Mouse (Mus musculus) layer of hippocampus, postnatal 36 days (tissue): ENCODE data around the gene Rimklb. TPM values are rescaled to one million over a fixed set of nuclear protein-coding genes. Genes with fewer than 3 reads are reported as not detected.

ENCODE experiments used
- DNase-seq, 2 experiments: peaks; one replicate each; pipeline ENCODE4 v3.0.0; 2022
- total RNA-seq, 2 experiments: library from RNA; stranded (reverse); gene quantifications; 2 replicates each; pipeline ENCODE4 v1.2.3; 2021

Gene Rimklb
- total RNA-seq, 2 experiments from 2014 or later: 75.8 to 86.1 TPM

DNA sequence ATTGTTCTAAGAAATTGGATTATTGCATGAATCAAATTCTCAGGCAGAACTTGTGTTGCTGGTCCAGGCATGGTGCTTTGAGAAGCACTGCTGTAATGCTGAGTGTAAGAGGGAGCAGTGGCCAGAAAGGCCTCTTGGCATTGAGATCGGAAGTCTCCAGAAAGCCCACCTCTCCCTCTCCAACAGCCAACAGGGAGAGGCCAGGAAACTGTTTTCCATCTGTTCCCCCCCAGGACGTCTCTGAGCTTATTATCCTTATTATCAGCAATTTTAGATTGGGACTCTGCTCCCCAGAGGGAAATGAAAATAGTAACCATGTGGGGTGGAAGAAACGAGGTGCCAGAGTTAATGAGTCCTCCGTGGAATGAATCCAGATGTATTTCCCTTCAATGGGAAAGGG is 82.2 kb downstream of the Rimklb start:
- no peak for DNase-seq

GRCm38 (mm10) chr6:122411281-122411680 is 87.3 kb downstream of the Rimklb start:
- DNase-seq: no peak

GRCm38 (mm10) chr6:122402240-122402639 is 96.3 kb downstream of the Rimklb start:
- peak in 1 of 2 experiments; percentile 14 for DNase-seq

GRCm38 (mm10) chr6:122400263-122400662 is 98.3 kb downstream of the Rimklb start:
- DNase-seq: no peak

Other genes starting within 250 kb of the Rimklb start
- under 1 TPM; 0.35 to 0.40 TPM for gene Klrg1, start 215.9 kb downstream of the Rimklb start, total RNA-seq
- gene M6pr, start 190.0 kb downstream of the Rimklb start, total RNA-seq: 10 to 100 TPM; 72.5 to 75.3 TPM
- 10 to 100 TPM; 63.2 to 63.8 TPM for gene Phc1, start 158.2 kb downstream of the Rimklb start, total RNA-seq
- not detected for gene Mfap5, start 7.1 kb upstream of the Rimklb start, total RNA-seq
- not detected for gene Aicda, start 55.0 kb upstream of the Rimklb start, total RNA-seq
- 1 to 10 TPM; 1.5 to 2.0 TPM for gene Apobec1, start 103.7 kb upstream of the Rimklb start, total RNA-seq
- gene Gdf3, start 111.3 kb upstream of the Rimklb start, total RNA-seq: not detected
- not detected for gene Dppa3, start 127.6 kb upstream of the Rimklb start, total RNA-seq
- gene Nanog, start 208.7 kb upstream of the Rimklb start, total RNA-seq: not detected